Comparison of ENCODE assay signal across 10 mouse cellular contexts in the genomic region with DNA sequence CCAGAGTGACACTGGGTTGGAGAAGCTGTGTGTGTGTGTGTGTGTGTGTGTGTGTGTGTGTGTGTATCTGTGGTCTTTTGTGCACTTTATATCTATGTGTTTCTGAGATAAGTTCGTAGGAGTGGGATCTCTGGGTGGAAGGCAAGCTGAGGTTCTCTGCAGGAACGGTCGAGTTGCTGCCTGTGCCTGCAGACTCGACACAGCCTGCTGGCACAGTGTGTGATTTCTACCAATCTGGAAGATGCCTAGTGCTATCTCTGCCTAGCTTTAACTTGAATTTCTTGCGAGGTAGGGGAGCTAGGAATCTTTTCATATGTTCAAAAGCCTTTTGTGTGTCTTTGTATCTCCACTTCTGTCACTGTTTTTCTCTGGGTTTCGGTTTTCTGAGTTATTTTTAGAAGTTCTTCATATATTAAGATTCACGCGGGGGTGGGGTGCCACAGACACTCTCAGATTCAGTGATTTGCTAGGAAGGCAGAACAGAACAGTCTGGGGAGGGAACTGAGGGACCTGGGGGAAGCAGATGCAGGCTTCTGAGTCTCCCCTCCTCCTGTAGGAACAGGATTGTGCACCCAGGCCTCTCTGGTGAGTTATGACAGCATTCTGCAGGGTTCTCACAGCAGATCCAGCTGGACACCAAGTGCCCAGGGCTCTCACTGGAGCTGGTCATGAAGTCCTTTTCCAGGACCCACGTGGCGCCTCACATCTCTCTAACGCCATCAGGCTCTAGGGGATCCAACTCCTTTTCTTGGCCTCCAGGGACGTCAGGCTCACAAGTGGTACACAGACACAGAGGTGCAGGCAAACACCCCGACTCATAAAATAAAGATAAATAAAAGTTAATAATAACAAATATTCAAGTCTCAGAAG. TPM values are rescaled to one million over a fixed set of nuclear protein-coding genes. Genes with fewer than 3 reads are reported as not detected.
DNase-seq lines count a peak whose midpoint lies in the region; ATAC-seq and TF ChIP-seq lines count a peak whose summit lies in the region.
"Had no signal": no experiment of that assay in that cellular context is flagged by ENCODE, and none has a peak within 500 bp of the region (broad histone marks: within the 10 kb centered on the region; RNA-seq: fewer than 3 reads in every experiment).

No protein-coding gene starts in this region.

- H3K4me1 ChIP-seq in heart, embryonic 10.5 days: peaks cover 13% of the 10 kb centered on the region
- no peaks in the 10 kb centered on the region for H3K4me1 ChIP-seq in stomach, embryonic 16.5 days (ENCODE audit: control insufficient read depth, insufficient read depth, low read length)
- H3K4me1 ChIP-seq in stomach, postnatal 0 days (replicated peaks; ENCODE audit: control insufficient read depth, insufficient read depth): no peaks in the 10 kb centered on the region

- TF ChIP-seq EP300 in stomach, postnatal 0 days (optimal IDR thresholded peaks at IDR 0.05): no peak

- peaks cover 4% of the 10 kb centered on the region; the same call in 1 of the 2 replicates for H3K9me3 ChIP-seq in heart, embryonic 10.5 days
- H3K9me3 ChIP-seq in stomach, embryonic 16.5 days (replicated peaks; ENCODE audit: control insufficient read depth, low read length): no peaks in the 10 kb centered on the region
- no peaks in the 10 kb centered on the region for H3K9me3 ChIP-seq in stomach, postnatal 0 days (ENCODE audit: control insufficient read depth, low read length)

- peak overlapping the region; percentile 44; the same call in 1 of the 2 replicates for H3K27ac ChIP-seq in heart, embryonic 10.5 days
- H3K27ac ChIP-seq in stomach, embryonic 16.5 days (ENCODE audit: low read length): no peak overlapping the region
- no peak overlapping the region for H3K27ac ChIP-seq in stomach, postnatal 0 days (replicated peaks)
- H3K27ac ChIP-seq in left cerebral cortex, adult 2 months: peak overlapping the region; percentile 87
- H3K27ac ChIP-seq: forebrain, embryonic 13.5 days had no signal

- no peaks in the 10 kb centered on the region for H3K27me3 ChIP-seq in heart, embryonic 10.5 days (ENCODE audit: insufficient read depth, poor library complexity, severe bottlenecking)
- H3K27me3 ChIP-seq in stomach, embryonic 16.5 days (ENCODE audit: control insufficient read depth, insufficient read depth, low read length): no peaks in the 10 kb centered on the region
- no peaks in the 10 kb centered on the region for H3K27me3 ChIP-seq in stomach, postnatal 0 days (ENCODE audit: control insufficient read depth, insufficient read depth, low read length)
- H3K27me3 ChIP-seq: forebrain, embryonic 13.5 days had no signal

- H3K4me3 ChIP-seq in heart, embryonic 10.5 days: no peak overlapping the region
- no peak overlapping the region for H3K4me3 ChIP-seq in stomach, embryonic 16.5 days (replicated peaks; ENCODE audit: low read length)
- H3K4me3 ChIP-seq in stomach, postnatal 0 days (ENCODE audit: low read depth, low read length): no peak overlapping the region
- H3K4me3 ChIP-seq in left cerebral cortex, adult 2 months: no peak overlapping the region
- H3K4me3 ChIP-seq: forebrain, embryonic 13.5 days had no signal

- H3K9ac ChIP-seq in stomach, embryonic 16.5 days (ENCODE audit: low read length): peak overlapping the region; percentile 38; the same call in 1 of the 2 replicates
- H3K9ac ChIP-seq in stomach, postnatal 0 days (ENCODE audit: low read length): no peak overlapping the region
- H3K9ac ChIP-seq: forebrain, embryonic 13.5 days had no signal

- intact Hi-C loops in left cerebral cortex, adult 2 months (cut with DNase I): loop anchor here (2.0 kb wide), 1 partner anchor 13 kb away; no protein-coding TSS in a partner anchor

- H3K36me3 ChIP-seq in heart, embryonic 10.5 days: peaks cover 6% of the 10 kb centered on the region; the same call in 1 of the 2 replicates
- no peaks in the 10 kb centered on the region for H3K36me3 ChIP-seq in stomach, embryonic 16.5 days (ENCODE audit: control insufficient read depth, insufficient read depth, low read length)
- H3K36me3 ChIP-seq in stomach, postnatal 0 days (ENCODE audit: control insufficient read depth, insufficient read depth, low read length): no peaks in the 10 kb centered on the region

- no peak for ATAC-seq in stomach, embryonic 16.5 days (ENCODE audit: insufficient read depth, low FRiP score)
- no peak for ATAC-seq in stomach, postnatal 0 days (ENCODE audit: low FRiP score, low TSS enrichment)
- ATAC-seq: forebrain, embryonic 13.5 days had no signal

- no peak for TF ChIP-seq CTCF in stomach, postnatal 0 days (IDR thresholded peaks at IDR 0.05; ENCODE audit: low read depth)
- no peak for TF ChIP-seq CTCF in left cerebral cortex, adult 2 months (IDR thresholded peaks at IDR 0.05)

- WGBS in heart, embryonic 10.5 days: 59% methylated on average over 13 of the region's 13 CpGs
- WGBS in stomach, embryonic 16.5 days: 65% methylated on average over 13 of the region's 13 CpGs
- WGBS in stomach, postnatal 0 days: 55% methylated on average over 13 of the region's 13 CpGs

- H3K4me2 ChIP-seq in stomach, embryonic 16.5 days (ENCODE audit: low read depth, low read length): no peak overlapping the region
- H3K4me2 ChIP-seq in stomach, postnatal 0 days (replicated peaks; ENCODE audit: low read depth): no peak overlapping the region
- H3K4me2 ChIP-seq: forebrain, embryonic 13.5 days had no signal

- no peak for DNase-seq in heart, embryonic 10.5 days (ENCODE audit: low spot score)
- no peak for DNase-seq in heart, adult 8-10 months (ENCODE audit: low spot score)
- no peak for DNase-seq in stomach, postnatal 0 days (ENCODE audit: low spot score)
- DNase-seq in left cerebral cortex, adult 2 months (ENCODE audit: extremely low spot score in 1 of 2, low spot score in 2 of 2): peak; percentile 57 to 61
- peak; percentile 97 for DNase-seq in telencephalon, adult 2 months (ENCODE audit: low read depth, low spot score)
- DNase-seq in kidney, adult 9 months: no peak
- DNase-seq in yolk sac, embryonic 10.5 days (ENCODE audit: low spot score): no peak
- DNase-seq: thymus, postnatal 25 days had no signal

RNA-seq across cellular contexts. Expression of a gene that starts 14.4 kb away (rescaled TPM):
- 22.7 and 40.6 TPM in 2 replicates for polyA plus RNA-seq in heart, embryonic 10.5 days (2016; fragmentation: Nextera tagmentation; extraction: Ambion mirVana)
- 10 to 100 TPM; 41.0 to 62.7 (median 51.3) TPM for total RNA-seq in heart, adult 8-10 months (2022)
- polyA plus RNA-seq in stomach, embryonic 16.5 days (2015; fragmentation: Nextera tagmentation; extraction: Ambion mirVana): 3.7 and 4.5 TPM in 2 replicates
- polyA plus RNA-seq in stomach, postnatal 0 days (2015; fragmentation: Nextera tagmentation; extraction: Ambion mirVana): 4.8 and 6.3 TPM in 2 replicates
- 100 to 1,000 TPM; 110 to 123 TPM for total RNA-seq in left cerebral cortex, adult 2 months (2021)

Comparison
In these comparisons a context has a peak if more than half of its experiments do, and no peak if none do; other contexts are left out.
1. DNase-seq: peak in left cerebral cortex, adult 2 months (2 of 2) and telencephalon, adult 2 months (single experiment); none in heart, embryonic 10.5 days (single experiment), heart, adult 8-10 months (single experiment), stomach, postnatal 0 days (single experiment), kidney, adult 9 months (single experiment) and yolk sac, embryonic 10.5 days (single experiment).
2. H3K27ac ChIP-seq: peak in heart, embryonic 10.5 days (single experiment) and left cerebral cortex, adult 2 months (single experiment); none in stomach, embryonic 16.5 days (single experiment) and stomach, postnatal 0 days (single experiment).